Mouse (Mus musculus) spleen, adult 2 months (tissue): ENCODE results near the gene Gm10696. TPM values are rescaled to one million over a fixed set of nuclear protein-coding genes. Genes with fewer than 3 reads are reported as not detected.
"Not testable (repeated sequence)": the region's sequence is repeated elsewhere in the genome, so short reads cannot be mapped to it uniquely, and the experiment has no call there.

Experiments used
- DNase-seq, 2 experiments: peaks; one replicate each; pipeline versions ENCODE4 v3.0.0 to v3.0.0-alpha.2; 2012 to 2021; ENCODE audit warnings: low spot score in 2 of 2, low read depth in 1 of 2
- H3K27ac ChIP-seq: fragments of 200-500 bp; 2 replicates; pipeline ENCODE4 v1.5.1; 2012; ENCODE audit warnings: low read length, inconsistent platforms; ENCODE audit not compliant: insufficient read depth
- H3K27me3 ChIP-seq: fragments of 200-500 bp; 2 replicates; pipeline ENCODE4 v1.6.1; 2012; ENCODE audit warnings: mild to moderate bottlenecking, moderate library complexity, low read length, inconsistent platforms; ENCODE audit not compliant: control insufficient read depth, insufficient read depth
- H3K36me3 ChIP-seq: fragments of 200-500 bp; 2 replicates; pipeline ENCODE4 v1.6.1; 2012; ENCODE audit warnings: mild to moderate bottlenecking, low read length, inconsistent platforms; ENCODE audit not compliant: control insufficient read depth, insufficient read depth
- H3K4me1 ChIP-seq: fragments of 200-500 bp; 2 replicates; pipeline ENCODE4 v1.6.1; 2011; ENCODE audit warnings: inconsistent platforms; ENCODE audit not compliant: control insufficient read depth, insufficient read depth, insufficient read length
- H3K4me3 ChIP-seq: fragments of 200-500 bp; 2 replicates; pipeline ENCODE4 v1.5.1; 2011; ENCODE audit warnings: mild to moderate bottlenecking, inconsistent platforms; ENCODE audit not compliant: insufficient read depth, insufficient read length; ENCODE audit errors: extremely low read depth
- WGBS: fragments of 180-500 bp; shearing (Covaris S2); methylation state at CpG from one replicate; pipeline ENCODE4 v1.1.7; 2018; 5-methylcytosine and 5-hydroxymethylcytosine counted together
- polyA plus RNA-seq: library from polyadenylated mRNA; depleted of rRNA; stranded (reverse); fragments of >200 nt; gene quantifications from 2 replicates; pipeline ENCODE4 v1.2.3, GENCODE M21; 2012; rRNA removed

Gene Gm10696
- polyA plus RNA-seq = not detected in 2 replicates

- H3K4me1 ChIP-seq, DNase-seq, H3K36me3 ChIP-seq, H3K27ac ChIP-seq, H3K4me3 ChIP-seq, H3K27me3 ChIP-seq: not testable (repeated sequence)
- WGBS = 85% methylated on average over 1 of the region's 1 CpGs
Measured at GRCm38 (mm10) chr3:94178093-94178492, at the start of gene Gm10696. Gm10696 (minus strand) TSS chr3:94178193.

GRCm38 (mm10) chr3:94196414-94196813, 18.4 kb upstream of the Gm10696 start, which contains the start of gene Gm5286:
Gm5286 (plus strand) TSS chr3:94196714.
- not testable (repeated sequence) for H3K27ac ChIP-seq, H3K36me3 ChIP-seq, H3K27me3 ChIP-seq, H3K4me1 ChIP-seq, H3K4me3 ChIP-seq, DNase-seq
- WGBS = 88% methylated on average over 3 of the region's 4 CpGs

GRCm38 (mm10) chr3:94167351-94167750, 10.6 kb downstream of the Gm10696 start:
- not testable (repeated sequence) for DNase-seq, H3K27ac ChIP-seq, H3K4me3 ChIP-seq, H3K4me1 ChIP-seq, H3K36me3 ChIP-seq, H3K27me3 ChIP-seq

Other genes starting within 250 kb of the Gm10696 start
- gene Gm9117, start 234.7 kb downstream of the Gm10696 start, polyA plus RNA-seq = not detected in 2 replicates
- not detected in 2 replicates for gene Tdpoz5, start 216.9 kb downstream of the Gm10696 start, polyA plus RNA-seq
- not detected in 2 replicates for gene Gm9125, start 123.3 kb downstream of the Gm10696 start, polyA plus RNA-seq
- gene Gm10697, start 105.5 kb downstream of the Gm10696 start, polyA plus RNA-seq = not detected in 2 replicates
- not detected in 2 replicates for gene Gm5286, start 18.5 kb upstream of the Gm10696 start, polyA plus RNA-seq
- gene Gm4778, start 85.8 kb upstream of the Gm10696 start, polyA plus RNA-seq = not detected in 2 replicates
- 0.39 and 0.54 TPM in 2 replicates for gene Them4, start 131.9 kb upstream of the Gm10696 start, polyA plus RNA-seq
- gene Them5, start 163.9 kb upstream of the Gm10696 start, polyA plus RNA-seq = not detected in 2 replicates
- 0.13 TPM in 1 of 2 replicates, not detected in the other for gene C2cd4d, start 184.2 kb upstream of the Gm10696 start, polyA plus RNA-seq
- gene Rorc, start 194.6 kb upstream of the Gm10696 start, polyA plus RNA-seq = 0.92 and 1.1 TPM in 2 replicates
- 0.44 and 0.45 TPM in 2 replicates for gene Lingo4, start 220.3 kb upstream of the Gm10696 start, polyA plus RNA-seq
- 0.15 and 0.19 TPM in 2 replicates for gene Tdrkh, start 235.1 kb upstream of the Gm10696 start, polyA plus RNA-seq